Mouse (Mus musculus): Measurements from ENCODE around the gene Ccnb1ip1.
"Not testable (repeated sequence)": the region's sequence is repeated elsewhere in the genome, so short reads cannot be mapped to it uniquely, and the experiment has no call there.

The Ccnb1ip1 gene

GRCm38 (mm10) chr14:50807487-50808072 is at the start of gene Ccnb1ip1, which contains the start of gene Parp2:
Gene Ccnb1ip1 (minus strand): TSS chr14:50807732.
Gene Parp2 (plus strand): TSS chr14:50807841.
- peak; percentile 96 for DNase-seq

DNA sequence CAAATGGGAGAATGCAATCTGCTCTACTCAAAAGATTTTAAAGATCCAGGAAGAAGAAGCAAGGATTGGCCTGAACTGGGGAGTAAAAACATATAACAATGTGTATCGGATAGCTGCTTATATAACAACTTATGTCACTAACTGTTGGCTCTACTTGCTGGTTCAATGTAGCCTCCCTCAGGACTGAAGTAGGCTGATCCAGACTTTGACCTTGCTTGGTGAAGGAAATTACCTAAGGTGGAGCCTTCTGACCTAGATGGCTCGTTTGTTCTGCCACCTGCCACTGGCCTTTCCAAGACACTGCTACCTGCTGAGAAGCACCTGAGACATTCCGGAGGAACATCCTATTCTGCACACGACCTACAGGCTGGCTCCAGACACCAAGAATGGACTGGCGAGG is 48.3 kb upstream of the Ccnb1ip1 start:
- DNase-seq: no peak

DNA sequence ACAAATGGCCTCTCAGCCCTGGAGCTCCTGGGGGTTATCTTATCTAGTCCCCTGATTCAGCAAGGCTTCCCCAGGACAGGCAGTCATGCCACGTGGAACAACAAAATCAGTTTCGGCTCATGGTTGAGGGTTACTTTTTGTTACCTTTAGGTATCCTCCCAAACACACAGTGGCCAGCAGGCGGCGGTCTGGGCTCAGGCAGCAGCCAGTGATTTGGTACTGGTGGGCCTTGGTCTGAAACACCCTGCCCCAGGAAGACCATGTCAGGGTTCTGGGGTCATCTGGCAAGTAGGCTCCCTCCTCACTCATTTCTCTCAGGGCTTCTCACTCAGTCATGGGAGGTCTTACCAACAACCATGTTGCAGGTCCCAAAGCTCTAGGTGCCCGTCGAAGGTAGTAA is 29.7 kb upstream of the Ccnb1ip1 start:
- peak; percentile 30 for DNase-seq

GRCm38 (mm10) chr14:50834435-50834834 is 26.9 kb upstream of the Ccnb1ip1 start:
- DNase-seq: no peak

- peak; percentile 18 for DNase-seq
Measured at GRCm38 (mm10) chr14:50833964-50834363, 26.4 kb upstream of the Ccnb1ip1 start.

GRCm38 (mm10) chr14:50829878-50830277 is 22.3 kb upstream of the Ccnb1ip1 start:
- DNase-seq: no peak

DNA sequence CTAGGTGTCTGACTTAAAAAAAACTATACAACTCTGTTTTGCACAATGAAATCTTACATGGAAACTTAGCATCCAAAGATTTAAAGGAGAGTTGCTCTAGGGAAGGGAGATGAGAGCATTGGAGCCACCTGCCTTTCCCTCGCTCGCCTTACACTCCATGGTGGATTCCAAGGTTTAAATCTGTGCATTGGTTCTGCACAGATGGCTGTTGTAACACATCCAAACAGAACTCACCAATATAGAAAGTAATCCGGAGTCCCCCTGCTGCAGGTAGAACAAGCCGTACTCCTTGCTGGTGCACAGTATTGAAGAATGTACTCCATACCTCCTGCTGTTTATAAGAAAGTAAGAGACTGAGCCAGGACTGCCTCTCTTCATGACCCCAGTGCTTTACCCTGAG is 19.0 kb upstream of the Ccnb1ip1 start:
- no peak for DNase-seq

GRCm38 (mm10) chr14:50824219-50824618 is 16.7 kb upstream of the Ccnb1ip1 start:
- no peak for DNase-seq

DNA sequence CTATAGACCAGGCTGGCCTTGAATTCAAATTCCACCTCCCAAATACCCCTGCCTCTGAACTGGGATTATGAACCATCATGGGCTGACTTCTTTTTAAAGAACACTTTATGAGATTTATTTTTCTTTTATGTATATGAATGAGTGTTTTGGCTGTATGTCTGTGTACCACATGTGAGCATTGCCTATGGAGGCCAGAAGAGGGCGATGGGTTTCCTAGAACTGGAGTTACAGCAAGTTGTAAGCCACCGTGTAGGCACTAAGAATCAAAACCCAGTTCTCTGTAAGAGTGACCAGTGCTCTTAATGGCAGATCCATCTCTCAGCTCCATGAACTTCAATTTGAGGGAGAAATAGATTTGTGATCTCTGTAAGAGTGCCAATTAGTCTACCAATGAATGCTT is 15.7 kb upstream of the Ccnb1ip1 start:
- DNase-seq: no peak

- no peak for DNase-seq
Measured at GRCm38 (mm10) chr14:50813060-50813459, 5.5 kb upstream of the Ccnb1ip1 start.

DNA sequence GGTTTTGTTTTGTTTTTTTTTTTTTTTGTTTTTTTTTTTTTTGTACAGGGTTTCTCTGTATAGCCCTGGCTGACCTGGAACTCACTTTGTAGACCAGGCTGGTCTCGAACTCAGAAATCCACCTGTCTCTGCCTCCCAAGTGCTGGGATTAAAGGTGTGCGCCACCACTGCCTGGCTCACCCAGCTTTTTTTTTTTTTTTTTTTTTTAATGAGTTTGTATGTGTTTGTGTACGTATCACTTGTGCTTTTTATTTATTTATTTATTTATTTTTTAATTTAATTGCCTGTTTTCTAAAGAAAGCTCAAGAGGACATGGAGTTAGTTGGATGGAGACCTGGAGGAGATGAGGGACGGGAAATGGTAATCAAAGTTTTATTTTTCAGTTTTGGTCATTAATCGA is 1.1 kb downstream of the Ccnb1ip1 start:
- not testable (repeated sequence) for DNase-seq

GRCm38 (mm10) chr14:50804683-50805082 is 2.8 kb downstream of the Ccnb1ip1 start:
- no peak for DNase-seq

GRCm38 (mm10) chr14:50802843-50803562 is 4.5 kb downstream of the Ccnb1ip1 start:
- no peak for DNase-seq

GRCm38 (mm10) chr14:50802441-50802840 is 5.1 kb downstream of the Ccnb1ip1 start:
- no peak for DNase-seq

GRCm38 (mm10) chr14:50799502-50800259 is 7.9 kb downstream of the Ccnb1ip1 start:
- DNase-seq: peak; percentile 14

DNA sequence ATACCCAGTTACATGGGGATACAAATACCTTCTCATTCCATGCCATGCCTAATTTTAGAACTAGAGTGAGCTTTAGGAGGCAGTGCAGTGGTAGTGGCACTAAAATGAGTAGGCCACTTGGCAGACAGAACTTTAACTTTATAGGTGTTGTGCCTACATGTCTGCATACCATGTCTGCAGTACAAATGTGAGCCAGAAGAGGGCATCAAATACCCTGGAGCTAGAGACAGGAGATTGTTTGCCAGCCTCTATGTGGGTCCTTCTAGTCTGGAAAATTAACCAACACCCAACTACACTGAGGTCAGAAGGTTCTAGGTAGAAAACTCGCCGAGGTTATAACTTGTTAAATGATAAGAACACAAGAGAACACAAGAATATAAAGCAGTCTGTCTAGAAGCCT is 9.0 kb downstream of the Ccnb1ip1 start:
- no peak for DNase-seq

DNA sequence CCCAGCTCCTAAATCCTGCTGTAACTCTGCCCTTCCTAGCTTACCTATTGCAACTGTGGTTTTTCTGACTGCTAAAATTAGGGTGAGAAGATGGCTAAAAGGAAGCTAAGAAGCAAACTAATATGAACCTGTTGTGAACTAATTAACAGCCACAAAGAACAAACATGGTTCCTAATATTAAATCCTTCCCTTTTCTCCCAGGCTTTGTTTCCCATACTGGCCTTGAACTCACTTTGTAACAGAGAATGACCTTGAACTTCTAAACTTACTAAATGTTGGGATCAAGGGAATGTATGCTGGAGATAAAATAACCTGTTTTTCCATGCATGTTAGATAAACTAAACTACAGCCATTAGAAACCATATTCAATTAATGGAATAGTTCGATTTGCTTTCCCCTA is 11.1 kb downstream of the Ccnb1ip1 start:
- no peak for DNase-seq

DNA sequence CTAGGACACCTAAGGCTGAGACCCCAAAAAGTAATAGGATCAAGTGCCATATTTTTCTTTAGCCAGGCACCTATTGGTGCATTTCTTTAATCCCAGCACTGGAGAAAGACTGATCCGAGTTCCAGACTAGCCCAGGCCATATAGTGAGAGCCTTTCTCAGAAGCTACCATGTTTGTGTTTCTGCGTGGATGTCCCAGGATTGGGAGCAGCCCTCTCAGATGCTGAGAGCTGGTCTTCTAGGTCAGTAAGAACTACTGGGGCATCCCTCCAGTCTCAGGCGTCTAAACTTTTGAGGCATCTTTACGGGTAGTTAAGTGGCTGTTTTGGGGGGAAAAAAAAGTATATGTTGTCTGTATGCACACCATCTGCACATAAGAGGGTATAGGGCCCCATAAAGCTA is 11.6 kb downstream of the Ccnb1ip1 start:
- no peak for DNase-seq

- DNase-seq: no peak
Measured at GRCm38 (mm10) chr14:50795261-50795935, 12.1 kb downstream of the Ccnb1ip1 start.

- DNase-seq: no peak
Measured at GRCm38 (mm10) chr14:50788157-50788556, 19.4 kb downstream of the Ccnb1ip1 start.

DNA sequence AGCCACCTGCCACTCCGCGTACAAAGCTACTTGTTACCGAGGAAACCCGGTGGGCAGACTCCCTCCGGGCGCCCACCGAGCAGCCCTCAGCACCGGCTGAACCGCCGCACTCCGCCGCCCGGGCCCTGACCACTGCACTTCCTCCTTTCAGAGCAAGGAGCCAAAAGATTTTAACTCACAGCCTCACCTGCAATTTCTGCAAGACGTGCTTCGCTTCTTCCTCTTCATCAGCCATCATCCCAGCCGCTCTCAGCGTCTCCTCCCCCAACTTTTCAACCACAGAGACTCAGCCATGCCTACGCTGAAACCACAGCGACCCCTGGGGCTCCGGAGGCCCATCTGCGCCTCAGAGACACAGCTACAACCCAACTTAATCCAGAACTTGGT is 22.3 kb downstream of the Ccnb1ip1 start, which contains the start of gene Ttc5:
TSS of gene Ttc5 (minus strand) at position 269 of the 387 bp plus-strand sequence.
- DNase-seq: peak; percentile 89

- DNase-seq: no peak
Measured at GRCm38 (mm10) chr14:50784391-50785250, 22.9 kb downstream of the Ccnb1ip1 start.
